Mouse (Mus musculus) neural tube, postnatal 0 days (tissue): ENCODE measurements around the gene Xpc. TPM values are rescaled to one million over a fixed set of nuclear protein-coding genes. Genes with fewer than 3 reads are reported as not detected.

Experiments used
- polyA plus RNA-seq: library from polyadenylated mRNA; unstranded; fragments of >200 nt; fragmentation: Nextera tagmentation; extraction: Ambion mirVana; gene quantifications from 2 replicates; pipeline ENCODE4 v1.2.1, GENCODE M21; 2015

The Xpc gene
- polyA plus RNA-seq: 10.2 and 12.7 TPM in 2 replicates

GRCm38 (mm10) chr6:91515545-91516449 is at the start of gene Xpc, which contains the start of gene Lsm3:
Xpc (minus strand) TSS chr6:91515888.
Lsm3 (plus strand) TSS chr6:91515928.

GRCm38 (mm10) chr6:91472868-91473804 is 42.6 kb downstream of the Xpc start, which contains the start of the genes Chchd4 and Tmem43:
Chchd4 (minus strand) TSS chr6:91473546.
Tmem43 (plus strand) TSS chr6:91473703.

Other genes starting within 250 kb of the Xpc start
- gene Wnt7a, start 104.5 kb downstream of the Xpc start, polyA plus RNA-seq: 9.8 and 11.4 TPM in 2 replicates
- gene Chchd4, start 42.3 kb downstream of the Xpc start, polyA plus RNA-seq: 36.2 and 39.1 TPM in 2 replicates
- 40.7 and 42.0 TPM in 2 replicates for gene Tmem43, start 42.2 kb downstream of the Xpc start, polyA plus RNA-seq
- 157 and 158 TPM in 2 replicates for gene Lsm3, start within 50 bp of the Xpc start, polyA plus RNA-seq
- 111 and 116 TPM in 2 replicates for gene Slc6a6, start 168.2 kb upstream of the Xpc start, polyA plus RNA-seq